Mouse (Mus musculus) MEL (cell line): ENCODE data around the gene 2410004P03Rik. TPM values are rescaled to one million over a fixed set of nuclear protein-coding genes. Genes with fewer than 3 reads are reported as not detected.
A peak's percentile ranks its signal among the peaks of the same experiment; 100 is the strongest.

Source experiments
- DNase-seq: peaks from one replicate; pipeline ENCODE4 v3.0.0; 2011; ENCODE audit warnings: low read depth, low spot score
- H3K27ac ChIP-seq: 2 replicates; pipeline ENCODE4 v1.5.1; 2012; ENCODE audit warnings: low read depth, mild to moderate bottlenecking, control low read depth, low read length, moderate library complexity; ENCODE audit not compliant: control insufficient read depth
- H3K27me3 ChIP-seq, 2 experiments: fragments of 150-350 bp in 1 of 2; sonication (generic) in 1 of 2; 2 replicates each; pipeline ENCODE4 v1.6.1; 2012; ENCODE audit warnings: low read length in 2 of 2, mild to moderate bottlenecking in 2 of 2, improper control_type of control experiment in 1 of 2, moderate library complexity in 1 of 2; ENCODE audit not compliant: insufficient read depth in 2 of 2, control insufficient read depth in 1 of 2
- H3K36me3 ChIP-seq, 2 experiments: 2 replicates each; pipeline ENCODE4 v1.6.1; 2012 to 2014; ENCODE audit warnings: low read length in 2 of 2, improper control_type of control experiment in 1 of 2, inconsistent platforms in 1 of 2, mild to moderate bottlenecking in 1 of 2; ENCODE audit not compliant: insufficient read depth in 2 of 2, control insufficient read depth in 1 of 2
- H3K4me1 ChIP-seq, 2 experiments: fragments of 150-350 bp in 1 of 2; sonication (generic) in 1 of 2; 2 replicates each; pipeline ENCODE4 v1.6.1; 2012; ENCODE audit warnings: low read length in 2 of 2, improper control_type of control experiment in 1 of 2, mild to moderate bottlenecking in 1 of 2; ENCODE audit not compliant: insufficient read depth in 2 of 2, control insufficient read depth in 1 of 2
- H3K4me3 ChIP-seq, 2 experiments: fragments of 150-350 bp in 1 of 2; sonication (generic) in 1 of 2; 2 replicates each; pipeline ENCODE4 v1.5.1; 2012; ENCODE audit warnings: low read depth in 2 of 2, low read length in 2 of 2, mild to moderate bottlenecking in 2 of 2, moderate library complexity in 2 of 2, control low read depth in 1 of 2, improper control_type of control experiment in 1 of 2; ENCODE audit not compliant: control insufficient read depth in 1 of 2, insufficient read depth in 1 of 2
- H3K79me2 ChIP-seq: 2 replicates; pipeline ENCODE4 v1.6.1; 2012; ENCODE audit warnings: mild to moderate bottlenecking, low read length, moderate library complexity; ENCODE audit not compliant: control insufficient read depth, poor library complexity, insufficient read depth
- H3K9ac ChIP-seq: 2 replicates; pipeline ENCODE4 v1.6.1; 2012; ENCODE audit warnings: low read depth, mild to moderate bottlenecking, control low read depth, low read length, moderate library complexity; ENCODE audit not compliant: control insufficient read depth, poor library complexity, severe bottlenecking
- H3K9me3 ChIP-seq: fragments of 150-350 bp; sonication (generic); replicated peaks from 2 replicates; pipeline ENCODE4 v1.6.1; 2012; ENCODE audit warnings: mild to moderate bottlenecking, low read length, improper control_type of control experiment, moderate library complexity; ENCODE audit not compliant: insufficient read depth
- BHLHE40 ChIP-seq: IDR thresholded peaks from 2 replicates; pipeline ENCODE4 v1.6.1; 2012; ENCODE audit warnings: low read depth, mild to moderate bottlenecking, inconsistent platforms, low read length, improper control_type of control experiment, borderline replicate concordance
- CTCF ChIP-seq, 3 experiments: IDR thresholded peaks in 2 of 3; conservative IDR thresholded peaks in 1 of 3; 2 replicates each; pipeline ENCODE4 v1.5.1; 2011 to 2012; ENCODE audit warnings: low read length in 3 of 3, low read depth in 2 of 3, mild to moderate bottlenecking in 2 of 3, improper control_type of control experiment in 1 of 3, inconsistent platforms in 1 of 3, mixed read lengths in 1 of 3, moderate library complexity in 1 of 3; ENCODE audit not compliant: control insufficient read depth in 1 of 3, insufficient read depth in 1 of 3, poor library complexity in 1 of 3, severe bottlenecking in 1 of 3
- HCFC1 ChIP-seq: IDR thresholded peaks from 2 replicates; pipeline ENCODE4 v1.6.1; 2012; ENCODE audit warnings: low read depth, mild to moderate bottlenecking, inconsistent platforms, low read length, improper control_type of control experiment, moderate library complexity
- JUND ChIP-seq: IDR thresholded peaks from 2 replicates; pipeline ENCODE4 v1.6.1; 2011; ENCODE audit warnings: low read depth, mild to moderate bottlenecking, improper control_type of control experiment, low read length
- MAFK ChIP-seq: IDR thresholded peaks from 2 replicates; pipeline ENCODE4 v1.6.1; 2011; ENCODE audit warnings: low read depth, mild to moderate bottlenecking, low read length, improper control_type of control experiment, borderline replicate concordance
- MAZ ChIP-seq: IDR thresholded peaks from 2 replicates; pipeline ENCODE4 v1.6.1; 2012; ENCODE audit warnings: low read depth, mild to moderate bottlenecking, inconsistent platforms, low read length, improper control_type of control experiment
- MEF2A ChIP-seq: IDR thresholded peaks from 2 replicates; pipeline ENCODE4 v1.6.1; 2014; ENCODE audit warnings: low read depth, mild to moderate bottlenecking, inconsistent platforms, low read length, improper control_type of control experiment; ENCODE audit not compliant: poor library complexity, insufficient replicate concordance, severe bottlenecking; ENCODE audit errors: extremely low read depth
- MYC ChIP-seq: IDR thresholded peaks from 2 replicates; pipeline ENCODE4 v1.6.1; 2011; ENCODE audit warnings: low read depth, mild to moderate bottlenecking, low read length, improper control_type of control experiment, moderate library complexity
- POLR2AphosphoS5 ChIP-seq: IDR thresholded peaks from 2 replicates; pipeline ENCODE4 v1.6.1; 2012; ENCODE audit warnings: low read depth, borderline replicate concordance, mild to moderate bottlenecking, inconsistent platforms, low read length, moderate library complexity, mixed read lengths
- RAD21 ChIP-seq: IDR thresholded peaks from 2 replicates; pipeline ENCODE4 v1.6.1; 2011; ENCODE audit warnings: mild to moderate bottlenecking, low read depth, low read length, improper control_type of control experiment
- SIN3A ChIP-seq: IDR thresholded peaks from 2 replicates; pipeline ENCODE4 v1.6.1; 2012; ENCODE audit warnings: low read length, improper control_type of control experiment, inconsistent platforms
- SMC3 ChIP-seq: IDR thresholded peaks from 2 replicates; pipeline ENCODE4 v1.6.1; 2011; ENCODE audit warnings: low read depth, low read length, improper control_type of control experiment
- TBP ChIP-seq: IDR thresholded peaks from 2 replicates; pipeline ENCODE4 v1.8.0; 2011; ENCODE audit warnings: low read depth, low read length, improper control_type of control experiment
- UBTF ChIP-seq: IDR thresholded peaks from 2 replicates; pipeline ENCODE4 v1.6.1; 2012; ENCODE audit warnings: low read depth, mild to moderate bottlenecking, inconsistent platforms, low read length, improper control_type of control experiment, moderate library complexity, borderline replicate concordance; ENCODE audit not compliant: insufficient read depth
- USF1 ChIP-seq: IDR thresholded peaks from 2 replicates; pipeline ENCODE4 v1.6.1; 2014; ENCODE audit warnings: low read depth, mild to moderate bottlenecking, inconsistent platforms, low read length, improper control_type of control experiment, moderate library complexity
- USF2 ChIP-seq, 2 experiments: IDR thresholded peaks; 2 replicates each; pipeline ENCODE4 v1.6.1; 2011 to 2012; ENCODE audit warnings: improper control_type of control experiment in 2 of 2, low read length in 2 of 2, borderline replicate concordance in 1 of 2, inconsistent platforms in 1 of 2, low read depth in 1 of 2, mild to moderate bottlenecking in 1 of 2; ENCODE audit not compliant: insufficient read depth in 1 of 2
- ZNF384 ChIP-seq: IDR thresholded peaks from 2 replicates; pipeline ENCODE4 v1.6.1; 2012; ENCODE audit warnings: low read depth, mild to moderate bottlenecking, inconsistent platforms, low read length, improper control_type of control experiment
- polyA plus RNA-seq, 2 experiments: library from polyadenylated mRNA; stranded (reverse) in 1 of 2; unstranded in 1 of 2; fragments of >175 nt in 1 of 2; fragments of >200 nt in 1 of 2; gene quantifications; 2 replicates each; pipeline versions ENCODE4 v1.2.1 to v1.2.4; 2012; ENCODE audit warnings: low replicate concordance in 2 of 2, low read depth in 1 of 2; ENCODE audit not compliant: insufficient read length in 2 of 2, insufficient read depth in 1 of 2, missing spikeins in 1 of 2
- total RNA-seq: library from RNA; depleted of rRNA; stranded (reverse); fragments of 300-350 nt; gene quantifications from 2 replicates; pipeline ENCODE4 v1.2.3, GENCODE M21; 2012

Gene 2410004P03Rik
- total and polyA plus RNA-seq, 3 experiments = 0.03 TPM; not detected in 2

GRCm38 (mm10) chr12:17033464-17033841 lies 21.9 kb upstream of the 2410004P03Rik start (continued):
- TF ChIP-seq HCFC1 (peak; percentile 47; the same call in 1 of the 2 replicates), JUND (no peak), TBP (peak; percentile 81), BHLHE40 (no peak), SIN3A (peak; percentile 92), CTCF (IDR thresholded peaks at IDR 0.05 in 2 of 3, conservative IDR thresholded peaks at IDR 0.05 in 1 of 3; ENCODE audit: control insufficient read depth in 1 of 3, insufficient read depth in 1 of 3, low read depth in 2 of 3, low read length in 3 of 3, poor library complexity in 1 of 3, severe bottlenecking in 1 of 3) (no peak), MYC (peak; percentile 94), USF2 (IDR thresholded peaks at IDR 0.05; ENCODE audit: borderline replicate concordance in 1 of 2, insufficient read depth in 1 of 2, low read depth in 1 of 2, low read length in 2 of 2) (no peak), MAFK (no peak), UBTF (no peak)

GRCm38 (mm10) chr12:17032694-17033463 lies 21.4 kb upstream of the 2410004P03Rik start:
- Histone ChIP-seq H3K27ac (peak overlapping the region; percentile 78), H3K36me3 (no peaks in the 10 kb centered on the region; a peak in 1 of 4 replicates), H3K4me3 (peak overlapping the region; percentile 44 to 64), H3K79me2 (no peaks in the 10 kb centered on the region; the same call in 1 of the 2 replicates), H3K27me3 (no peaks in the 10 kb centered on the region), H3K9me3 (no peaks in the 10 kb centered on the region), H3K9ac (peak overlapping the region; percentile 62), H3K4me1 (peaks cover 0 to 7% of the 10 kb centered on the region in 2 experiments; a peak in 2 of 4 replicates)
- TF ChIP-seq POLR2AphosphoS5 (no peak), USF2 (IDR thresholded peaks at IDR 0.05; ENCODE audit: borderline replicate concordance in 1 of 2, insufficient read depth in 1 of 2, low read depth in 1 of 2, low read length in 2 of 2) (0 out of 4 replicates have a peak, but pooled peaks of 1 of the 2 experiments have one; percentile 17), MEF2A (no peak), ZNF384 (peak; percentile 80), RAD21 (peak; percentile 47), CTCF (IDR thresholded peaks at IDR 0.05 in 2 of 3, conservative IDR thresholded peaks at IDR 0.05 in 1 of 3; ENCODE audit: control insufficient read depth in 1 of 3, insufficient read depth in 1 of 3, low read depth in 2 of 3, low read length in 3 of 3, poor library complexity in 1 of 3, severe bottlenecking in 1 of 3) (peak; percentile 61 to 64 (median 64)), SMC3 (peak; percentile 54), USF1 (peak; percentile 64), MAZ (no peak)
- peak; percentile 90 for DNase-seq
